Mouse (Mus musculus) bone marrow macrophage, adult 2 months (primary cell): ENCODE results near the gene Ddb2. TPM values are rescaled to one million over a fixed set of nuclear protein-coding genes. Genes with fewer than 3 reads are reported as not detected.

Experiments
- H3K27ac ChIP-seq: 2 replicates; pipeline ENCODE4 v1.5.1; 2012; ENCODE audit warnings: low read depth, low read length; ENCODE audit not compliant: insufficient read depth
- H3K4me1 ChIP-seq: 2 replicates; pipeline ENCODE4 v1.6.1; 2012; ENCODE audit warnings: low read length; ENCODE audit not compliant: control insufficient read depth, insufficient read depth
- H3K4me3 ChIP-seq: 2 replicates; pipeline ENCODE4 v1.5.1; 2012; ENCODE audit warnings: mild to moderate bottlenecking, low read length, moderate library complexity; ENCODE audit not compliant: insufficient read depth
- CTCF ChIP-seq: IDR thresholded peaks from 2 replicates; pipeline ENCODE4 v1.5.1; 2012; ENCODE audit warnings: low read depth, mild to moderate bottlenecking, low read length, moderate library complexity
- POLR2A ChIP-seq: IDR thresholded peaks from 2 replicates; pipeline ENCODE4 v1.6.1; 2012; ENCODE audit warnings: mild to moderate bottlenecking, low read depth, low read length, borderline replicate concordance
- polyA plus RNA-seq: library from polyadenylated mRNA; stranded (reverse); fragments of >200 nt; gene quantifications from 2 replicates; pipeline ENCODE4 v1.2.4, GENCODE M21; 2012; ENCODE audit not compliant: missing spikeins, insufficient read depth, insufficient read length

Gene Ddb2
- polyA plus RNA-seq, 1 experiment: 12.6 TPM

DNA sequence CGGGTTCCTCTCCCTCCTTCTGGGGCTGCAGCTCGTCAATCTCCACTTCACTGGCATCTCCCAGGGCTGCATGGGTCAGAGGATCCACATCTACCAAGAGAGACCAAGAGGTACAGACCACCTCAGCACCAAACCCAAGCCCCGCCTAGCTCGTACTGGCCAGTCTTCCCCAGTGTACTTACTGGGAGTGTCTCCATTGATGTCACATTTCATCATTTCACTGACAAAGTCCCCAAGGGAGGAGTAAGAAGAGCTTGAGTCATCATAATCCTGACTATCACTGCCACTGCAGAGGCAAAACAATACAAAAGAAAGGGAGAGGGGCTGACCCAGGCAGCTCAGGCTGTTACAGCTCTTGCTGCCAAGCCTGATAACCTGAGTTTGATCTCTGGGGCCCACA lies 69.2 kb downstream of the Ddb2 start:
- H3K4me3 ChIP-seq: no peak overlapping the region
- no peak for TF ChIP-seq CTCF
- no peak for TF ChIP-seq POLR2A
- H3K27ac ChIP-seq: no peak overlapping the region
- H3K4me1 ChIP-seq: peaks cover 8% of the 10 kb centered on the region

DNA sequence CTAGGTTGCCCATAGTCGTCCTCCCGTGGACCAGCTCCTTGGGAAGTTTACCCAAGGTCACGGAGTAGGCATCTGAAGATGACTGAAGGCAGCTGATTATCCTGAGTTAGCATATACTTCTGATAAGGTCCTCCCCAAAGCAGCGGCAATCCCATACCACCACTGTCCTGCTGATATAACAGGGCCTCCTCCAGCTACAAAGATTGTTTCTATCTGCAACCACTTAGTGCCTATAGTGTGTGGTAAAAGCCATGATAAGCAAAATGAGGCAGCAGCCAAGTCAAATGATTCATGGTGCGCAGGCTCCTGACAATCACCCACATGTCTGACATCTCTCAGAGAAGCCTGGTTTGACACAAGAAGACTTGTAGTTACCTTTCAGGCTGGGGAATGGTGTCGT lies 71.8 kb downstream of the Ddb2 start:
- TF ChIP-seq POLR2A: no peak
- TF ChIP-seq CTCF: no peak
- Histone ChIP-seq H3K4me1 (peaks cover 11% of the 10 kb centered on the region), H3K4me3 (no peak overlapping the region), H3K27ac (no peak overlapping the region)

DNA sequence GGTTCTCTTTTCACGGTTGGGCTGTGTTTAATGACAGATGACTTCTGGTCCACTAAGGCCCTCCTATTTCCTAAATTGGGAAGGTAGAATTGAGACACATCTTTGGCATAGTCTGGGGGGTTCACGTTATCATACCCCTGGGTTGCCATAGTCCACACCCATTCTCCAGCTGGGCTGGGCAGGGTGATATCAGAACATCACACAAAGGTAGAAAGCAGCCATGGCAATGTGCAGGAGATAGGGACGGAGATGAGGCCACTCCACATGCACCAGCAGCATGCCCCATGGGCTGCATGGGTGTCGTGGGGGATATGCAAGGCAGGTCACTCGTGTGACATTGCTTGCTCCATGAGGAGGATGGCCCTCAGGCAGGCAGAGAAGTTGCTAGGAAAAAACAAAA lies 73.2 kb downstream of the Ddb2 start:
- H3K27ac ChIP-seq: no peak overlapping the region
- H3K4me1 ChIP-seq: peaks cover 11% of the 10 kb centered on the region
- TF ChIP-seq POLR2A: no peak
- no peak overlapping the region for H3K4me3 ChIP-seq

DNA sequence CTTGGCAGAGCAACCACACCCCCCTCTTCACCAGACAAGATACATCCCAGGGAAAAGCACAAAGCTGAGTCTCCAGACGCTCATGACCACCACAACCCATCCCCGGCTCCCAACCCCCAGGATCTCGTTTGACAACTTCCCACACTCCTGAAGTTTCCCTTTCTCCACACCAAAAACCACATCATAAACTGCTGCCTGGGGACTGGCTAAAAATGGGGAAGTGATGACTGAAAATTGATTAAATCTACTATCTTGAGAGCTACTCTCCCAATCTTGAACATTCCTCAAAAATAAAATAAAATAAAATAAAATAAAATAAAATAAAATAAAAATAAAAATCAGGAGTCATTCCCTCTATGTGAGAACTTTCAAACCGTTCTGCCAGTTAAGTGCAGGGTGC lies 73.8 kb downstream of the Ddb2 start:
- H3K27ac ChIP-seq: no peak overlapping the region
- no peak for TF ChIP-seq POLR2A
- peaks cover 11% of the 10 kb centered on the region for H3K4me1 ChIP-seq
- no peak overlapping the region for H3K4me3 ChIP-seq

Other genes starting within 250 kb of the Ddb2 start
- 9.3 and 10.3 TPM in 2 replicates for gene Rapsn, start 201.4 kb downstream of the Ddb2 start, polyA plus RNA-seq
- gene Psmc3, start 183.0 kb downstream of the Ddb2 start, polyA plus RNA-seq: 103 and 124 TPM in 2 replicates
- 47.0 and 55.1 TPM in 2 replicates for gene Slc39a13, start 166.6 kb downstream of the Ddb2 start, polyA plus RNA-seq
- gene Spi1, start 154.6 kb downstream of the Ddb2 start, polyA plus RNA-seq: 464 and 487 TPM in 2 replicates
- 0.19 TPM in 1 of 2 replicates, not detected in the other for gene Mybpc3, start 118.8 kb downstream of the Ddb2 start, polyA plus RNA-seq
- gene Madd, start 53.1 kb downstream of the Ddb2 start, polyA plus RNA-seq: 82.1 and 88.6 TPM in 2 replicates
- gene Nr1h3, start 34.1 kb downstream of the Ddb2 start, polyA plus RNA-seq: 12.7 and 15.9 TPM in 2 replicates
- 141 and 149 TPM in 2 replicates for gene Acp2, start 34.1 kb downstream of the Ddb2 start, polyA plus RNA-seq
- gene Pacsin3, start 19.0 kb upstream of the Ddb2 start, polyA plus RNA-seq: 0.64 and 1.3 TPM in 2 replicates
- 52.3 TPM in 2 replicates for gene Arfgap2, start 28.0 kb upstream of the Ddb2 start, polyA plus RNA-seq
- gene 1110051M20Rik, start 207.7 kb upstream of the Ddb2 start, polyA plus RNA-seq: 8.1 and 14.2 TPM in 2 replicates
- 3.4 and 3.8 TPM in 2 replicates for gene Lrp4, start 220.5 kb upstream of the Ddb2 start, polyA plus RNA-seq